Mouse (Mus musculus) cortical plate, adult 2 months (tissue): Measurements from ENCODE around the gene Nuf2. TPM values are rescaled to one million over a fixed set of nuclear protein-coding genes. Genes with fewer than 3 reads are reported as not detected.
A peak's percentile ranks its signal among the peaks of the same experiment; 100 is the strongest.

ENCODE experiments used
- H3K27ac ChIP-seq: fragments of 200-500 bp; 2 replicates; pipeline ENCODE4 v1.5.1; 2012; ENCODE audit warnings: low read length, control low read depth, inconsistent platforms; ENCODE audit not compliant: insufficient read depth
- H3K4me1 ChIP-seq: fragments of 200-500 bp; 2 replicates; pipeline ENCODE4 v1.6.1; 2011; ENCODE audit warnings: low read length; ENCODE audit not compliant: control insufficient read depth, insufficient read depth
- H3K4me3 ChIP-seq: fragments of 200-500 bp; 2 replicates; pipeline ENCODE4 v1.5.1; 2011; ENCODE audit warnings: mild to moderate bottlenecking, low read length, control low read depth; ENCODE audit not compliant: insufficient read depth
- CTCF ChIP-seq: fragments of 200-500 bp; IDR thresholded peaks from 2 replicates; pipeline ENCODE4 v1.5.1; 2011; ENCODE audit warnings: mild to moderate bottlenecking, control low read depth, low read length; ENCODE audit not compliant: insufficient read depth; ENCODE audit errors: extremely low read depth
- POLR2A ChIP-seq: fragments of 200-500 bp; IDR thresholded peaks from 2 replicates; pipeline ENCODE4 v1.6.1; 2011; ENCODE audit warnings: mild to moderate bottlenecking, low read length, control low read depth; ENCODE audit not compliant: insufficient read depth; ENCODE audit errors: extremely low read depth
- polyA plus RNA-seq: library from polyadenylated mRNA; depleted of rRNA; stranded (reverse); fragments of >200 nt; gene quantifications from 2 replicates; pipeline ENCODE4 v1.2.3, GENCODE M21; 2012; rRNA removed

Nuf2 gene
- 1.8 and 1.9 TPM in 2 replicates for polyA plus RNA-seq

DNA sequence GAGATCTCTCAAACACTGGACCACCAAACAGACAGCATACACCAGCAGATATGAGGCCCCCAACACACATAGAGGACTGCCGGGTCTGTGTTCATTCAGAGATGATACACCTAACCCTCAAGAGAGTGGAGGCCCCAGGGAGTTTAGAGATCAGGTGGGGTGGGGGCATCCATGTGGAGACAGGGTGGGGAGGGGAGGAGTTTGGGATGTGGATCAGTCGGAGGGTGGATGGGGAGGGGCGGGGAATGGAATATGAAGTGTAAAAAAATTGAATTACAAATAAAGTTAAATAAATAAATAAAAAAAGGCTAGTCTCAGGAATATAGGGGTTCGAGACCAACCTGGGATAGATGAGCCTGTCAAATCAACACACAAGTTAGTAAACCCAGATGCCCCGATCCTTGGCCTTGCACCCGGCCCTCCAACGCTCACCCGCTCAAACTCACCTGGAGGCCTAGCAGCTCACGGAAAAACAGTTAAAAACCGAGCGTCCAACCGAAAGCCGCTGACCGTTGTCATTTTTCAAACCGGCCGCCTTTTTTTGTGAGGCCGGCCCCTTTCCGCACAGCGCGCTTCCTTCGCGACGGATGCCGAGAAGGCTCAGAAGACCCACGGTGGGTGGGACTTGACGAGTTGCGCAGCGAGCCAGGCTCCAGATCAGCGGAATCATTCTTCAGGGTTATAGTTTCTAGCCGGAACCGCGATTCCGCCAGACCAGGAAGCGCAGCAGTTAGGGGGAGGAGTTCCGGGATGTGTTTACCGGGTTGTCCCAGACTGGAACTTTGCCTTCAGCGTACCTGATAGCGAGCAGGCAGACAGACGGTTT, at the start of gene Nuf2:
Gene Nuf2, minus strand, starts transcription at position 589 of the 826 bp plus-strand sequence.
- H3K4me3 ChIP-seq = peak within 1 kb of the TSS; percentile 42
- no peaks in the 10 kb centered on the region for H3K4me1 ChIP-seq
- peak within 1 kb of the TSS; percentile 51; the same call in 1 of the 2 replicates for H3K27ac ChIP-seq
- peak; percentile 97 for TF ChIP-seq POLR2A
- no peak for TF ChIP-seq CTCF

DNA sequence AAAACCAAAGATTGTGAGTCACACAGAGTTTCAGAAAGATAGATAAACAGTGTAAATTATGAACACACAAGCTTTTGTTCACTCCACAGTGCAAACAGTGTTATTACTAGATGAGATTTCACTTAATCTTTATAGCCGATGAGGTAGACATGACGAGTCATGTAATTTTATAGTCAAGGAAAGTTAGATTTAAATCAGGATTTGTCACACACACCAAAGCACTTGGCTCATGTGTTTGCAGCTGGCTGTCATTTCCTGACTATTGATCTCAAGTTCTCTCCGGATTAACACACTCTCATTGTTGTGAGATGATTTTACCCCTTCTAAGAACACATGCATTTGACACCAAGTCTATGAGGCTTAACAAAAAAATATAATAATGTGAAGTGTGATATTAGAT, 48.3 kb upstream of the Nuf2 start:
- no peaks in the 10 kb centered on the region for H3K4me1 ChIP-seq
- no peak overlapping the region for H3K27ac ChIP-seq
- no peak for TF ChIP-seq CTCF
- no peak for TF ChIP-seq POLR2A
- no peak overlapping the region for H3K4me3 ChIP-seq

DNA sequence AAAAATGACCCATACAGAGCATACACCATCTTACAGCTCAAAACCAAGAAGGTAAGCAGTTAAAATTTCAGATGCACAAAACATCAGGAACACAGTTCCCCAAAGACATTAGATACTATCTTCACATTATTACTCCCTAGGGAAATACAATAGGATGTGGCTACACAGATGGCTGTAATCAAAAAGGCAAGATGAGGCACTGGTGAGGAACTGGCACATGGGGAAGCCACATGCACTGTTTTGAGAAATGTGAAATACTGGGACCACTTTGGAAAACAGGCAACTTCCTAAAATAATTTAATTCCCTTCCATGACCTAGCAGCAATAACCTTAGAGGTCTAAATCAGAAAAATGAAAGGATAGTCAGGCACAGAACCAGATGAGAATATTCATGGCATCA, 42.9 kb upstream of the Nuf2 start:
- H3K4me3 ChIP-seq = no peak overlapping the region
- no peaks in the 10 kb centered on the region for H3K4me1 ChIP-seq
- no peak for TF ChIP-seq CTCF
- TF ChIP-seq POLR2A = no peak
- no peak overlapping the region for H3K27ac ChIP-seq

DNA sequence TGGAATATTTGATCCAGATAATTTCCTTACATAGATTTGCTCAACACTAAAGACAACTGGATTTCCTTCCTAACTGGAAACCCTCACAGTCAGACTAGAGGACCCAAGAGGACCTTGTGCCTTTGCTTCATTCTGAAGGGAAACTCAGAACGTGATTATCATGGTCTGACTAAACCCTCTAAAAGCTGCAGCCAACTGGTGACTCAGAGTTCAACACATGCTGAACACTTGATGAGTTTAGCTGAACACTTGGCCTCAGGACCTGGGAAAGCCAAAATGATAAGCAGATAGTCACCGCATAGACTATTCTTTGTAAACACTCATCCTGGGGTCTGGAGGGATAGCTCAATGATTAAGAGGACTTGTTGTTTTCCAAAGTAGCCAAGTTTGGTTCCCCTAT, 24.4 kb upstream of the Nuf2 start:
- TF ChIP-seq CTCF = no peak
- no peak for TF ChIP-seq POLR2A
- no peak overlapping the region for H3K27ac ChIP-seq
- H3K4me1 ChIP-seq = no peaks in the 10 kb centered on the region
- no peak overlapping the region for H3K4me3 ChIP-seq

DNA sequence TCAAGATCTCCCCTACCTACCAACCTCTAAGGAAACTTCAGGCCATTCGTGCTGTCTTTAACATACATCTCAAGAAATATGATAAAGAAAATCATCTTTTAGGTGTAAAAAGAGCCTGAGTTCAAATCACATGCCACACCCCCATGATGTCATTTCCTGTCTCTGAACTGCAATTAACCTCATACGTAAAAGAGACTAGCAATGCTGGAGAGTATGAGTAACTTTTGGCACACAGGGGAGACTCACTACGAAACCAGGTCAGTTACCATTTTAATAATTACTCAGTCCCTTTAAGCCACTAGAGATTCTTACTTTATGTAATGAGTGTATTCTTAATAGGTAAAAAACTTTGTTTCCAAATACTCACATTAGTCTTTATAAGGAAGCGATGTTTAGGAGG, 23.8 kb upstream of the Nuf2 start:
- TF ChIP-seq POLR2A (no peak), CTCF (no peak)
- Histone ChIP-seq H3K27ac (no peak overlapping the region), H3K4me1 (no peaks in the 10 kb centered on the region), H3K4me3 (no peak overlapping the region)

DNA sequence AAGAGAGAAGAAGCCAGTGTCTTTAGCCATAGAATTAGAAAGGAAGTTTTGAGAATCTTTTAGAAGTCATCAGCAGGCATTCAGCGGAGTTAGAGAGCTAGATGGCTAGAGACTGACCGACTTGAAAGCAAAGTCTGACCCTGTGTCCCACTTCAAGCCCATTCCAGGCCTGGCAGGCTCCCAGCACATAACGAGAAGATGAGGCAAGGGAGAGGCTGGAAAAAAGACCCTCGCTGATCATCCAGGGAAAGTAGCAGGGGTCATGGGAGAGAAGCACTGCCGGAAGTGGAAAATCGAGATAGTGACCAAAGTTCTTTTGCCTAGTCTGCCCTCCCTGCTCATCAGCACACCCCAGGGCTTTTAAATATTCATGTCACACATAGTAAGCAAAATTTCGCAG, 22.2 kb upstream of the Nuf2 start:
- H3K4me1 ChIP-seq = no peaks in the 10 kb centered on the region
- TF ChIP-seq CTCF (no peak), POLR2A (no peak)
- H3K4me3 ChIP-seq = no peak overlapping the region
- H3K27ac ChIP-seq = no peak overlapping the region

DNA sequence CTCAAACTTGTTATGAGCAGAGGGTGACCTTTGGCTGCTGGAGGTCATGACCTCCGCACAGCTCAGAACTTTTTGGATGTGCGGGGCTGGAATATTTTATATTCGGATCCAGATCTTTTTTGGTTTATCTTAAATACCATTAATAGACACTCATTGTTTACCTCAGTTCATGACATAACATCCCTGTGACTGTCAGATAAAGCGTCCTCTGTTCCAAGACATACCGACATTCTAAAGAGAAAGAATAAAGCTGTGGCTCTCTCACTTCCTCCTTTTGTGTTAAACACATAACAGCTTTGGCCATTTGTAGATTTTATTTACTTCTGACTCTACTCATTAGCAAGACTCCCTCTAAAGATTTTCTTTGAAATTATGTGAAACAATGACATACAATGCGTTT, 9.2 kb upstream of the Nuf2 start:
- Histone ChIP-seq H3K27ac (no peak overlapping the region), H3K4me1 (no peaks in the 10 kb centered on the region), H3K4me3 (no peak overlapping the region)
- TF ChIP-seq POLR2A (no peak), CTCF (no peak)

DNA sequence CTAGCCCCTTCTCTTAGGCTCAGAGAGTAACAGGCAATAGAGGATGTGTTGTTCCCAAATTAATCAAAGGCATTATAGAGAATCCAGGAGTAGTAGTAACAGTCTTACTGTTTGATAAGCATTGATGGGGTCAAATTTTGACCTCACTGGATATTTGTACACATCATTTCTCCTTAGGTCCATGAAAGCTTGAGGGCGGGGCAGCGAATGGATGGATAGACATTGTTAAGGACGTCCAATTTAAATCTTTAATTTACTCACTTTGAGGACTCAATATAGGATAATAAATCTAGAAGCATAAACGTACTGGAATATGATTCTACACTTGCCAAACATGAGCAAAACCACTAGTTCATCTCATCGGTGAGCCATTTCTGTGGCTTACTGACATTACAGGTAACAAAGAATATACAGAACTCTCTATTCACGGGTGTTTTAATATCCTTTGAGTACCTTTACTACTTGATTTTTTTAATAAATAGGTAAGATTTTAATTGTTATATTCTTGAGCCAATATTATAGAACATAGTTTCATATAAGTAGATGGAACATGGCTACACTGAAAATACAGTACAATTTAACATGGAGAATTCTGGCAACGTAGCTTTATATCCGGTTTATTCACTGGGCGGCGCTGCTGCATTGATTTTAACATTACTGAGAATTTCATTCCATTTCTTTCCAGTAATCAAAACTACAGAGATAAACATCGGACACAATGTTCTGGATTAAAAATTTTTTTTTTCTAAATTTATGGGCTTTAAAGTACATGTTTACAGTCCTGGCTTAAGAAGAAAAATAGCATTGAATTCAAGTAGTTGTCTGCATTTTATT, 655 bp upstream of the Nuf2 start:
- Histone ChIP-seq H3K4me3 (peak overlapping the region; percentile 42), H3K27ac (peak overlapping the region; percentile 51; the same call in 1 of the 2 replicates), H3K4me1 (no peaks in the 10 kb centered on the region)
- TF ChIP-seq POLR2A (no peak), CTCF (peak; percentile 33; the same call in 1 of the 2 replicates)

DNA sequence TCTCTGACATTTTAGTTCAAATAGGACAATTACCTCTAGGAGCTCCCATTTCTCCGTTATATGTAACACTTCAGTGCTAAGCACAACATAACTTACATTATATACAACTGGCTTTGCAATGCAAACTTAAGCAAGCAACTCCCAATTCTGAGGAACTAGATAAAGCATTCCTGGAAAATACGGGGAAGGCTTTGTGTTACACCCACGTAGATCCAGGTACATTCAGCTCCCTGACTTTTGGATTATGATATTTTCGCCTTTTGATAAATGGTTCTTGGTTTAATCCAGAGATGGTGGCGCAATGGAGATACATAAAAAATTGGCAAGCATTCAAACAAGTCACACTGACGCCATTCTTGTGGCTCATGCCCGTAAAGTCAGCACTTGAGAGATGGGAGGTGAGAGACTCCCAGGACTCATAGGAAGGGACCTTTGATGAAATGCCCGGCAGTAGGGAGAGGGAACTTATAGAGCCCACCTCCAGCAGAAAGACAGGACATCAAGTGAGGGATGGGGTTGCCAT, 1.2 kb downstream of the Nuf2 start:
- no peak for TF ChIP-seq CTCF
- no peak for TF ChIP-seq POLR2A
- Histone ChIP-seq H3K4me1 (no peaks in the 10 kb centered on the region), H3K27ac (no peak overlapping the region), H3K4me3 (no peak overlapping the region)

DNA sequence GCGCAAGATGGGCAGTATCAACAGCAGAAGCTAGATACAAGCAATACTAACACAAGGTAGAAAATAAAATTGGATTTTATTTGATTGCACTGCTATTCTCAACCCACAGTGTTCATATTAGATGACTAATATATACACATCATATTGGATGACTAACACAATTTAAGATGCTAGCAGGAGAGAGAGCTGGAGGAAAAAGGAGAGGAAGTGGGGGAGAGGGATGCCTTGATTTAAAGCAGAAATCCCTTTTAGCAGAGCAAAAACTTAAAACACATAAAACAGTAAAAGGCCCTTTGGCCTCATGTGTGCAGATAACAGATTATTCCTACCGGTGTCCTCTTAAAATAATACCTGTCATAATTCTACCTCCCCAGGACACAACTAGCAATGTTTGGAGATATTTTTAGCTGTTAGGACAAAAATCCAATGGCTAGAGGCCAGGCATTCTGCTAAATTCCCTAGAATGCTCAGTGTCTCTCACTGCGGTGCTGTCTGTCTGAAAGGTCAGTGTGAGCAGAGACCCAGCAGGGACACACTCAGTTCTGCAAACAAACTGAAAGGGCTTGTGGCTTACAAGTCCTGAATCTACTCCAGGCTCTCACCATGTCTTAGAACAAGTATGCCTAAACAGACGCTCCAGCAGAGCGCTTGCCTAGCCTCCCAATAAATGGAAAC, 5.1 kb downstream of the Nuf2 start:
- Histone ChIP-seq H3K4me1 (no peaks in the 10 kb centered on the region), H3K27ac (no peak overlapping the region), H3K4me3 (no peak overlapping the region)
- TF ChIP-seq POLR2A (no peak), CTCF (no peak)
